Mouse (Mus musculus) v-Abl transformed pro-B cells (cell line): ENCODE measurements around the gene Lrrc1.

ENCODE experiments used
- in situ Hi-C, 2 experiments: fragments of 400-800 bp; cut with MboI; formaldehyde crosslinking; loops; one replicate each; pipeline ENCODE4 v1.15.1; 2025; ENCODE audit not compliant: unreplicated experiment in 2 of 2

The Lrrc1 gene

GRCm38 (mm10) chr9:77429230-77430015, 115.2 kb downstream of the Lrrc1 start:
- in situ Hi-C loops = no loop called here

DNA sequence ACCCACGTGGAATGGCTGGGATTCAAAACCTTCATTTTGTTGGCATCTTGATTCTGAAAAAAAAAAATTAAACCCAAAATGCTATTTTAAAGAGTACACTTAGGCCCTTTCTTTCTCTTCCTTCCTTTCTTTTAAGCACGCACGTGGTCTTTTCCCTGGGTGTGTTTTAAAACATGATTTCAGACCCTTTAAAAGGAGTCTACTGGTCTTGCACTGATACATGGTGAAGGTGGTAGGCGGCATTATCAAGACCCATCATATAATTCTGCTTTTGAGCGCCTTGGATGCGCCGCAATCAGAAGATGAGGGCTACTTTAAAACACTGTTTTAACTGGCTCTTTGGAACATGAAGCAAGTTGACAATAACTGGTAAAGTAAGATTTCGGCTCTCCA, 115.9 kb downstream of the Lrrc1 start:
- in situ Hi-C loops = no loop called here

DNA sequence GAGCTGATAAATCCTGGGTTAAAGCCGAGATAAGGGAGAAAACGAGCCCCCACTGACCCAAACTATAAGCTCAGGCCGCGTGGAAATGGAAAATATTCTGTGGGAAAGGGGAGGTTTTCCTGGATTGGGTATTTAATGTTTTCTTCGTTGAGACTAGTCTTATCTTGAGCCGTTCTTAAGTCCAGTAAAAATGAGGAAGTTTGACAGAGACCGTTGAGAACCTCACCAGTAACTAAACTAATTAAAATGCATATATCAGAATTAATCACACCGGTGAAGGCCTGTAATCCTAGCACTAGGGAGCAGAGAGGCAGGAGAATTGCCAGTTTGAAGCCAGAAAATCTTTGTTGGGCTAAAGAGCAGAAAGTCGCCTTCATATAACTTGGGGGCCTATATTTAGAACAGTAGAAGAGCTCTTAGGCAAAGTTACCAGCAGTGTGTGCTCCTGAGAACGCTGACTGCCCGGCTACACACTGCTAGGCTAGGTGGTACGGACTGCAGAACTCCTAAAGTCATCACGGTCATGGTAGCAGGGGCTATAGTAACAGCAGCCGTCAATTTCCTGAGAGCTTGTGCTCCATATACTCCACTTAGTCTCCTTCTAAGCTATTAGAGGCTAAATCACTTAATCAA, 116.4 kb downstream of the Lrrc1 start:
- in situ Hi-C loops = no loop called here

DNA sequence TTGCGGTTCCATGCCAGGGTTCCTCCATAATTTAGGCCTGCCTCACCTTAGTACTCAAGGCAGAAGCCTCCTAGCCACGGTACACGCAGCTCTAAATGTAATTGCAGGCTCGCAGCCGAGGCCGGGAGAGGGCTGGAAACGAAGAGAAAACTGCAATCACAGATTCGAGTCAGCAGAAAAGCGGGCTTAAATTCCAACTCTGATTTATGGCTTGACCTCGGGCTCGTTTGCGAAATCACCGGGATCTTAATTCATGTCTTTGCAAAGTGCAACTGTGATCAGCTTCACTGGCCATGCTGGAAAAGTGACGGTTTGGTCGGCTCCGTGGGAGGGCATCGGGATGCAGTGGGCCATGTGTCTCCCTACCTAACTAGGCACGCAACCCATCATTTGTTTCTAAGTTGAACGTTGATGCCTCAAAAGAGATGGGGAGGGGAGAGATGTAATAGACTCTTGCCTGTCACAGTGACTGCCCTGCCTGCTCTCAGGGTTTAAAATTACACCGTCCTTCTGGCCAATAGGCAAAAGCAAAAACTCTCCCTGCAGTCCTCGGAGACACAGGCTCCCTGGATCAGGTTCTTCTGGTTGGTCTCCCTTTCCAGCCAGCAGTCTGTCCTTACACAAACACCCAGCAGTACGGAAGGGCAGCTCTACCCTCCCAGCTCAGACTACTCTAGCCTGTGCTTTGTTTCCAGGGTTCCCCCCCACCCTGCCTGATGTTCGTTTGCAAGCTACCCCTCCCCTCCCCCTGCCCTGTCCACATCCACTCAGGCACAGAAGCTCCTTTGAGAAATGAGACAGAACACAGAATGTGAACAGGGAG, 117.2 kb downstream of the Lrrc1 start:
- in situ Hi-C loops = no loop called here

- in situ Hi-C loops = no loop called here
These were observed 118.6 kb downstream of the Lrrc1 start for GRCm38 (mm10) chr9:77426110-77426509.

GRCm38 (mm10) chr9:77425553-77425952, 119.1 kb downstream of the Lrrc1 start:
- in situ Hi-C loops = no loop called here

- in situ Hi-C loops = no loop called here
These were observed 124.5 kb downstream of the Lrrc1 start for GRCm38 (mm10) chr9:77420200-77420585.

DNA sequence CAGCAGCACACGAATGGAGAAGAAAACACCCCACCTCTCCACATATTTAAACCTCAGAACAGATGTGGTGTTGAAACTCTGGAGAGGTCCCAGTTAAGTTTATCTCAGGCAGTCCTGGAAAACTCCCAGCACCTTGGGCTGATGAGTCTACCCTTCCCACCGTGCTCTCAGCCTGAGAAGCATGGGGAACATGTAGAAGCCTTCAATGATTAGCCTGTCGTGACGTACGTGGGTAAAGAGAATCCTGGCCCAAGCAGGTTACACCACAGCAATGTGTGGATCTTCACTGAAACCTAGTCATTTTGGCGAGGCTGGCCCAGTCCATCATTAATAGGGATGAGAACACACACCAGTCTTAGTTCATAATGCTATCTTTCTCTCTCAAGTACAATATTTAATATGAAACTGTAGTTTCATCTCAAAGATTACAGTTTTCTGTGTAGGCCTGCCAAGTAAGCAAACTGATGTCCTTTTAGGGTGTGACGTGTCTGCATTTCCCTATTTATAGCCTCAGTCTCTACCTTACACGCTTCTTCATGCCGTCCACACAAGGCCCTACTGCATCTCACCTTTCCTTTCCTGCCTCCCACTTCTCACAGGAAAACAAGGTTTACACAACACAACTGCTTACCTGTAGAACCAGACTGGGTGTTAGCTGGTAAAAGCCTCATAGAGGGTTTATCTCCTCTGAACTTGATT, 125.0 kb downstream of the Lrrc1 start:
- in situ Hi-C loops = no loop called here

GRCm38 (mm10) chr9:77418800-77419199, 125.9 kb downstream of the Lrrc1 start:
- in situ Hi-C loops = no loop called here

DNA sequence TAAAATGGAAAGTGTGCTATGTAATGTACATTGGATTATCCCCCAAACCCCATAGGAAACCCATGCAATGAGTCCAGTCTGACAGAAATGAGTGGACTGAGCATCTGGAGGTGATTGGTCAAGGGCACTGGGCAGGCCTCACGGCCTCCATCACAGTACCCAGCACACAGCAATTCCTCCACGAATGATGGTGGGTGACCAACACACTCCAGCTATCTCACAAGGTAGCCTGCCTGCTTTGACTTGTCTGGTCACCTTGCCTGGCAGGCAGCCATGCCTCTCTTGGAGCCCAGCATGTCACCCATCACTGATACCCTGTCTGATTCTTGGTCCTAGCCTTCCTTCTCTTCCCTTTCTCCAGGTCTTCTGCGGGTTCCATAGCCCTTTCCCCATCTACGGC, 128.2 kb downstream of the Lrrc1 start:
- in situ Hi-C loops = no loop called here

GRCm38 (mm10) chr9:77416002-77416401, 128.7 kb downstream of the Lrrc1 start:
- in situ Hi-C loops = no loop called here

- in situ Hi-C loops = no loop called here
These were observed 132.7 kb downstream of the Lrrc1 start for GRCm38 (mm10) chr9:77411830-77412425.

- in situ Hi-C loops = no loop called here
These were observed 133.7 kb downstream of the Lrrc1 start for GRCm38 (mm10) chr9:77410968-77411367.

DNA sequence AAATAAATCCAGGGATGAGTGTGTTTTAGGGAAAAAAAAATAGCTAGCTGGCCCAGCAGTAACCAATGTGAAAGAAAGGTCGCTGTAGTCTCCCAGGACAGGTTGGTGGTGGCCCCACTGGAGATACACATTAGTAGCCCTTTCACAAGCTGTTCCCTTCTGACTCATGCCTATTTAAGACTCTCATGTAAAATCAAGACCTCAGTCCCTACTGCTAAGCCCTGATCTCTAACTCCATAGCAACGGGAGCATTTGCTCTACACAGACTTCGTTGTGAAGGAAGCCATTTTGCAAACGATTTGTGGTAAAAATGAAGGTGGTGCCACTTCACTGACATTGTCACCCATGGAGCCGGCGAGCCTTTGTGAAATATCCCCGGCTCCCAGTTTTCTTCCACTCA, 134.1 kb downstream of the Lrrc1 start:
- in situ Hi-C loops = no loop called here

- in situ Hi-C loops = no loop called here
These were observed 136.5 kb downstream of the Lrrc1 start for GRCm38 (mm10) chr9:77408053-77408603.

DNA sequence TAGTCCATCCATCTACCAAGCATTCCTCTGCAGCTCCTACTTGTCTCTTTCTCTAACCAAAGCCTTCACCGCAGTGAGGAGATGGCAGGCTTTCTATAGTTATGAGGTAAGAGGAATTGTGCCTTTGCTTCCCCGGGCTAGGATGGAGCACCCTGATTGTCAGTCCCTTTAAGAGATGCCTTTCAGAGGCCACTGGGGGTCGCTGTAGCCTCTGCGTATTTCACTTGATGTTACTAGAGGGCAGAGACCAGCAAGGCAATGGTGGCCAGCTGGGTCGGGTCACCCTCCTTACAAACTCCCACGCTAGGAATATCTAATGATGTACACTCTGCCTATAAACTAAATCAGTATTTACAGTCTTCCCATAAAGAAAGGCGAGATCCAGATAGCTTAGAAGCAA, 137.8 kb downstream of the Lrrc1 start:
- in situ Hi-C loops = no loop called here

DNA sequence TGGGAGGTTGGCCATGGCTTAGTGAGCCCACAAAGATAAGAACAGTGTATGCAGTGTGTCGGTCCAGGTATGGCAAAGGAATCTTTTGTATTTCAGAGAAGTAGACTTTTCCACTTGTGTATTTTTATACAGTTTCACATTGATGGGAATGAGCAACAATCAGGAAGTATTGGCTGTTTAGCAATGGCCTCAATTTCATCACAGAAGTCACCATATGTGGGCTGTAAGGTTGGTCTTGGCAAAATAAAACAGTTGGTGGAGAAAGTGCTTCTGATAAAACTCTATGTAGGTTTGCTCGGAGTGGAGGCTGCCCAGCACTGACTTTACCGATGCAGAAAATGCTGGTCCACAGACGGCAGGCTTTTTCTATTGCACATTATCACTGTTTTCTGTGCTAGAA, 140.2 kb downstream of the Lrrc1 start:
- in situ Hi-C loops = no loop called here

GRCm38 (mm10) chr9:77403961-77404360, 140.7 kb downstream of the Lrrc1 start:
- in situ Hi-C loops = no loop called here

DNA sequence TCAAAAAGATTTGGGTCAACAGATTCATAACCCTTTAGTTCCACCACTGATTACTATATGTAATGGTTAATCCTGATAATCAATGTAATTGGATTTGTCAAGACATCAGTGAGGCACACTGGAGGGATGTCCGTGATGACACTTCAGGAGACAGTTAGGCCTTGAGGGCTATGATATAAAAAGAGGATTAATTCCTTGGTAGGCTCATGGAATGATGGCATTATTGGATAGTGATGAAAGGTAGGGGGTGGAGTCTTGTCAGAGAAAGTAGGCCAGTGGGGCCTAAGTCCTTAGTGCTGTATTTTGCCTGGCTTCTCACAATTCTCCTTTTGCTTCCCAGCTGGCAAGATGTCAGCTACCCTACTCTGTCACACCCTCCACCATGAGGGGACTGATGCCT, 141.7 kb downstream of the Lrrc1 start:
- in situ Hi-C loops = no loop called here

- in situ Hi-C loops = loop anchor here (25.0 kb wide), 4 partner anchors 638 to 1638 kb away; no protein-coding TSS in a partner anchor
These were observed 144.9 kb downstream of the Lrrc1 start for GRCm38 (mm10) chr9:77399801-77400200.
